Mouse (Mus musculus) midbrain, embryonic 12.5 days (tissue): ENCODE measurements around the gene Sccpdh. TPM values are rescaled to one million over a fixed set of nuclear protein-coding genes. Genes with fewer than 3 reads are reported as not detected.
"Not testable (repeated sequence)": the region's sequence is repeated elsewhere in the genome, so short reads cannot be mapped to it uniquely, and the experiment has no call there.

ENCODE experiments used
- ATAC-seq: fragments of 200-750 bp; cut with Nextera tagmentation; 2 replicates; pipeline ENCODE4 v1.8.0; 2017; ENCODE audit warnings: low read depth, moderate TSS enrichment, moderate library complexity; ENCODE audit not compliant: low FRiP score
- H3K27ac ChIP-seq: fragments of 300-500 bp; sonication (generic); replicated peaks from 2 replicates; pipeline ENCODE4 v1.5.1; 2016; ENCODE audit warnings: mild to moderate bottlenecking
- H3K27me3 ChIP-seq: fragments of 300-500 bp; sonication (generic); 2 replicates; pipeline ENCODE4 v1.6.1; 2016; ENCODE audit warnings: mild to moderate bottlenecking
- H3K36me3 ChIP-seq: fragments of 300-500 bp; sonication (generic); 2 replicates; pipeline ENCODE4 v1.6.1; 2016
- H3K4me1 ChIP-seq: fragments of 300-500 bp; sonication (generic); 2 replicates; pipeline ENCODE4 v1.6.1; 2016
- H3K4me2 ChIP-seq: fragments of 300-500 bp; sonication (generic); replicated peaks from 2 replicates; pipeline ENCODE4 v1.6.1; 2016; ENCODE audit warnings: mild to moderate bottlenecking, moderate library complexity
- H3K4me3 ChIP-seq: fragments of 300-500 bp; sonication (generic); 2 replicates; pipeline ENCODE4 v1.5.1; 2016; ENCODE audit warnings: mild to moderate bottlenecking
- H3K9ac ChIP-seq: fragments of 300-500 bp; sonication (generic); replicated peaks from 2 replicates; pipeline ENCODE4 v1.6.1; 2016; ENCODE audit warnings: mild to moderate bottlenecking, moderate library complexity
- H3K9me3 ChIP-seq: fragments of 300-500 bp; sonication (generic); 2 replicates; pipeline ENCODE4 v1.6.1; 2016; ENCODE audit warnings: mild to moderate bottlenecking
- WGBS: fragments of 180-500 bp; shearing (Covaris S2); methylation state at CpG from one replicate; pipeline ENCODE4 v1.1.7; 2016; 5-methylcytosine and 5-hydroxymethylcytosine counted together
- polyA plus RNA-seq: library from polyadenylated mRNA; unstranded; fragments of >200 nt; fragmentation: Nextera tagmentation; extraction: Ambion mirVana; gene quantifications from 2 replicates; pipeline ENCODE4 v1.2.1, GENCODE M21; 2016

Sccpdh gene
- polyA plus RNA-seq, 1 experiment from 2014 or later, result 90.1 TPM

DNA sequence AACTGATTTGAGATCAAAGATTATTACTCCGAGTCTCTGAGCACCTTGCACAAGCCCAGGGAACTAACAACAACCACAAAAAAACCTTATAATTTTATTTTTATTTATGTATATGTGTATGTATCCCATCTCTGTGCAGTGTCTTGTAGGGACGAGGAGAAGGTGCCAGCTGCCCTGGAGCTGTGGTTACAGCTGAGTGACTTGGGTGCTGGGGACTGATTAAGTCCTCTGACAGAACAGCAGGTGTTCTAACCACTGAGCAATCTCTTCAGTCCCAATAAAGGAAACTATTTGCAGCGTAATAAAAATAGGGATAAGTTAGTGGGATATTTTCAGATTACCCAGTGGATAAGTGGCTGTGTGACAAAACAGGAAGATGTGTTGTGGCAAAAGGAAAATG is 6.3 kb downstream of the Sccpdh start:
- WGBS, result 95% methylated on average over 3 of the region's 3 CpGs
- ATAC-seq, result no peak
- no peak overlapping the region for H3K27ac ChIP-seq
- H3K9me3 ChIP-seq, result no peaks in the 10 kb centered on the region
- H3K36me3 ChIP-seq, result peaks cover 61% of the 10 kb centered on the region
- H3K4me3 ChIP-seq, result no peak overlapping the region
- no peaks in the 10 kb centered on the region for H3K27me3 ChIP-seq
- peaks cover 12% of the 10 kb centered on the region for H3K4me1 ChIP-seq
- H3K4me2 ChIP-seq, result no peak overlapping the region
- H3K9ac ChIP-seq, result no peak overlapping the region

GRCm38 (mm10) chr1:179677031-179677430 is 9.0 kb downstream of the Sccpdh start:
- Histone ChIP-seq H3K27ac (no peak overlapping the region), H3K4me2 (no peak overlapping the region), H3K9ac (no peak overlapping the region), H3K36me3 (peaks cover 69% of the 10 kb centered on the region), H3K27me3 (no peaks in the 10 kb centered on the region), H3K4me3 (no peak overlapping the region), H3K4me1 (no peaks in the 10 kb centered on the region), H3K9me3 (no peaks in the 10 kb centered on the region)
- 95% methylated on average over 2 of the region's 2 CpGs for WGBS
- no peak for ATAC-seq

DNA sequence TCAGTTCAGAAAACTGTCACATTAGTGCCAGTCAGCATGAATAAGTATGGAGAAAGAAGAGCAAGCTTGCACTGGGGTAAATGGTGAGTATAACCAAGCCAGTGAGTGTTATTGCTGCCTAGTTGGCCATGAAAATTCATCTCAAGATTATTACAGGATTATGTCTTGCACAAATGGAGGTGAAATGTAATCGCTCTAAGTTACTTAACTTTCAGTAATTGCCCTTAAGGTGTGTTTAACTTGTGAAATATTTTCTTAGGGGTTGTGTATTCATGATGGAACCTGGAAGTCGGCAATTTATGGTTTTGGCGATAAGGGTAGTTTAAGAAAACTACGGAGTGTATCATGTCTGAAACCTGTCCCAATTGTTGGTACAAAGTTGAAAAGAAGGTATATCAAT is 11.3 kb downstream of the Sccpdh start:
- Histone ChIP-seq H3K4me1 (no peaks in the 10 kb centered on the region), H3K27ac (no peak overlapping the region), H3K4me3 (no peak overlapping the region), H3K9me3 (no peaks in the 10 kb centered on the region), H3K36me3 (peaks cover 64% of the 10 kb centered on the region), H3K27me3 (no peaks in the 10 kb centered on the region), H3K4me2 (no peak overlapping the region), H3K9ac (no peak overlapping the region)
- no peak for ATAC-seq
- 97% methylated on average over 4 of the region's 4 CpGs for WGBS

- H3K9me3 ChIP-seq, result not testable (repeated sequence)
Measured at GRCm38 (mm10) chr1:179682753-179683152, 14.7 kb downstream of the Sccpdh start.

DNA sequence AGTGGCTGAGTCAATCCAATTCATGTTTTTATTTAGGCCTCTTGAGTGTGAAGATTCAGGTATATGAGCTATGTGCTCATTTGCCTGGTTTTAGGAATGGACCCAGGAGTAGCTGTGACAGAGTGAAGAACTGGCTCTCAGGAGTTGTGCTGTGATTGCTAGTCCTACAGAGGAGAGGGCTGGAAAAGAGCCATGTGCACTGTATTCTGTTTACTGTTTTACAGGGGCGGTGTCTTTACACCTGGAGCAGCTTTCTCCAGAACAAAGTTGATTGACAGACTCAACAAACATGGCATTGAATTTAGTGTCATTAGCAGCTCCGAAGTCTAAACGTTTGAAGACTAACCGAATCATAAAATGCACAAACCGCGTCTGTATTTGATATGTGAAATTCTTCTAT is 18.3 kb downstream of the Sccpdh start:
- no peak overlapping the region for H3K4me3 ChIP-seq
- no peaks in the 10 kb centered on the region for H3K4me1 ChIP-seq
- no peak overlapping the region for H3K9ac ChIP-seq
- WGBS, result 96% methylated on average over 6 of the region's 6 CpGs
- H3K27ac ChIP-seq, result no peak overlapping the region
- no peaks in the 10 kb centered on the region for H3K27me3 ChIP-seq
- no peaks in the 10 kb centered on the region for H3K9me3 ChIP-seq
- no peak for ATAC-seq
- H3K4me2 ChIP-seq, result no peak overlapping the region
- peaks cover 59% of the 10 kb centered on the region for H3K36me3 ChIP-seq

More at GRCm38 (mm10) chr1:179682753-179683152, 14.7 kb downstream of the Sccpdh start:
- H3K4me1 ChIP-seq, H3K4me3 ChIP-seq, ATAC-seq, H3K4me2 ChIP-seq, H3K27me3 ChIP-seq, H3K27ac ChIP-seq, H3K9ac ChIP-seq: not testable (repeated sequence)
- H3K36me3 ChIP-seq, result peaks cover 72% of the 10 kb centered on the region
- 96% methylated on average over 10 of the region's 10 CpGs for WGBS

GRCm38 (mm10) chr1:179686781-179687180 is 18.8 kb downstream of the Sccpdh start:
- no peaks in the 10 kb centered on the region for H3K9me3 ChIP-seq

DNA sequence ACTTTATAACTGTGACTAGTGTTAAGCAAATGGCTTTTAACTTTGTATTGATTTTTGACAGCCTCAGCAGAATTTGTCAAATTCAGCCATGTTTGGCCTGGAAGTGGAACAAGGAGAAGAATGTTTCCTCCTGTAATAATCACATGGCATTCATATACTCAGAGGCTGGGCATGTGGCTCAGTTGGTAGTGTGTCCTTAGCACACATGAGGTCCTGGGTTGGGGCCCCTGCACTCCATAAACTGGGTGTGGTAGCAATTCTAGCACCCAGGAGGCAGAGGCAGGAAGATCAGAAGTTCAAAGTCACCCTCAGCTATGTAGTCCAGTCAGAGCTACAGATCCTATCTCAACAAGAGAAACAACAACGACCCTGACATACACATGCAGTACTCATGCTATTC is 19.3 kb downstream of the Sccpdh start:
- Histone ChIP-seq H3K4me1 (no peaks in the 10 kb centered on the region), H3K4me3 (no peak overlapping the region), H3K4me2 (no peak overlapping the region), H3K27me3 (no peaks in the 10 kb centered on the region), H3K9ac (no peak overlapping the region), H3K9me3 (no peaks in the 10 kb centered on the region), H3K27ac (no peak overlapping the region), H3K36me3 (peaks cover 52% of the 10 kb centered on the region)
- 93% methylated on average over 1 of the region's 1 CpGs for WGBS
- ATAC-seq, result no peak

More at GRCm38 (mm10) chr1:179686781-179687180, 18.8 kb downstream of the Sccpdh start:
- no peak for ATAC-seq
- Histone ChIP-seq H3K27me3 (no peaks in the 10 kb centered on the region), H3K4me2 (no peak overlapping the region), H3K4me3 (no peak overlapping the region), H3K4me1 (no peaks in the 10 kb centered on the region), H3K36me3 (peaks cover 57% of the 10 kb centered on the region), H3K9ac (no peak overlapping the region), H3K27ac (no peak overlapping the region)
- WGBS, result 92% methylated on average over 5 of the region's 5 CpGs

DNA sequence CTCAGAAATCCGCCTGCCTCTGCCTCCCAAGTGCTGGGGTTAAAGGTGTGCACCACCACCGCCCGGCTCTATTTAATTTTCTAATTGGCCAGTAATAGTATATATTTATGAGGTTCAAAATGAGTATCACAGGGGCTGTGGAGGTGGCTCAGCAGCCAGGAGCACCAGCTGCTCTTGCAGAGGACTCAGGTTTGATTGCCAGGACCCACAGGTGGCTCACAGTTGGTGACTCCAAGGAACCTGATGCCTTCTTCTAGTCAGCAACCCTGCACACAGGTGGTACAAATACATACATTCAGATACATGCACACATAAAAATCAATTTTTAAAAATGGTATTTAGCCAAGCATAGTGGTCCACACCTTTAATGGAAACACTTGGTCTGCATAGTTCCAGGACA is 20.0 kb downstream of the Sccpdh start:
- no peak for ATAC-seq

GRCm38 (mm10) chr1:179688415-179688814 is 20.4 kb downstream of the Sccpdh start:
- WGBS, result 93% methylated on average over 6 of the region's 6 CpGs
- Histone ChIP-seq H3K4me1 (no peaks in the 10 kb centered on the region), H3K27me3 (no peaks in the 10 kb centered on the region), H3K4me3 (no peak overlapping the region), H3K9ac (no peak overlapping the region), H3K27ac (no peak overlapping the region), H3K36me3 (peaks cover 43% of the 10 kb centered on the region), H3K9me3 (no peaks in the 10 kb centered on the region), H3K4me2 (no peak overlapping the region)
- no peak for ATAC-seq

More for the DNA sequence above, 20.0 kb downstream of the Sccpdh start:
- H3K9me3 ChIP-seq, result no peaks in the 10 kb centered on the region
- no peak overlapping the region for H3K4me3 ChIP-seq
- no peaks in the 10 kb centered on the region for H3K4me1 ChIP-seq
- WGBS, result 100% methylated on average over 3 of the region's 3 CpGs
- peaks cover 47% of the 10 kb centered on the region for H3K36me3 ChIP-seq
- no peak overlapping the region for H3K4me2 ChIP-seq
- no peak overlapping the region for H3K27ac ChIP-seq
- no peaks in the 10 kb centered on the region for H3K27me3 ChIP-seq
- no peak overlapping the region for H3K9ac ChIP-seq

- peaks cover 39% of the 10 kb centered on the region for H3K36me3 ChIP-seq
- ATAC-seq, result no peak
- no peaks in the 10 kb centered on the region for H3K27me3 ChIP-seq
- H3K27ac ChIP-seq, result no peak overlapping the region
- no peak overlapping the region for H3K9ac ChIP-seq
- H3K4me3 ChIP-seq, result no peak overlapping the region
- no peaks in the 10 kb centered on the region for H3K4me1 ChIP-seq
- 83% methylated on average over 5 of the region's 5 CpGs for WGBS
- H3K9me3 ChIP-seq, result no peaks in the 10 kb centered on the region
- H3K4me2 ChIP-seq, result no peak overlapping the region
Measured at GRCm38 (mm10) chr1:179688914-179689313, 20.9 kb downstream of the Sccpdh start.

DNA sequence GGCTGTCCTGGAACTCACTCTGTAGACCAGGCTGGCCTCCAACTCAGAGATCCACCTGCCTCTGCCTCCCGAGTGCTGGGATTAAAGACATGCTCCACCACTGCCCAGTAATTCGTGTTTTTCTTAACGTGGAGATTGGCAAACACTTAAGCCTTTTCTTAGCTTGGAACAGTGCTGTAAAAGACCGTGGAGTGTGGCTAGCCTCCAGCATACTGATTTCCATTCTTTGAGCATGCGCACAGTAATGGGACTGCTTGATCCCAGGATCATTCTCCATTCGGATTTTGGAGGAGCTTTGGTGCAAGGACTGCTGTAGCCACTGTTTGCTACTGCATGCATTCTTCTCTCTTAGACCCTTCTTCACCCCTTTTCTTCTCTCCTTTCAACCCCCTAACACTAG is 21.5 kb downstream of the Sccpdh start:
- no peaks in the 10 kb centered on the region for H3K9me3 ChIP-seq
- H3K9ac ChIP-seq, result no peak overlapping the region
- WGBS, result 69% methylated on average over 6 of the region's 6 CpGs
- peaks cover 35% of the 10 kb centered on the region for H3K36me3 ChIP-seq
- no peak overlapping the region for H3K4me3 ChIP-seq
- H3K4me1 ChIP-seq, result no peaks in the 10 kb centered on the region
- H3K27ac ChIP-seq, result no peak overlapping the region
- no peaks in the 10 kb centered on the region for H3K27me3 ChIP-seq
- no peak overlapping the region for H3K4me2 ChIP-seq
- no peak for ATAC-seq

- no peak for ATAC-seq
- 88% methylated on average over 3 of the region's 3 CpGs for WGBS
Measured at GRCm38 (mm10) chr1:179704150-179704549, 36.1 kb downstream of the Sccpdh start.

DNA sequence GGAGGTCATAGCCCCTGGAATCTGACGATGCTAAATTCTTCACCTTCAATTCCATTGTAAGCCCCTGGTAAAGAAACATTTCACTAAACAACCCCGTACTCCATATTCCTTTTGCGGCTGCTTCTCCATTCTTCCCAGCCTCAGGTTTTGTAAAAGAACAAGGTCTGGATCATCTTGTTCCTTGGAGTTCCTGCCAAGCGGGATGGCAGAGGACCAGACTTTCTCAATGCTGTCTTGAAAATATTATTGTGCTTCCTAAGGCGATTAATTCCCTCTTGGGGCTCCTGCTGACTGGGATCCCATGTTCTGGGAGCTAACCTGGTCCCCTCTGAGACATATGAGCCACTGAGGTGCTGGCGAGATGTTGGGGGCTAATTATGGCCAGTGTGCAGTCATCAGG is 37.1 kb downstream of the Sccpdh start:
- 87% methylated on average over 6 of the region's 6 CpGs for WGBS
- Histone ChIP-seq H3K4me1 (no peaks in the 10 kb centered on the region), H3K27ac (no peak overlapping the region), H3K36me3 (no peaks in the 10 kb centered on the region), H3K9me3 (no peaks in the 10 kb centered on the region), H3K27me3 (no peaks in the 10 kb centered on the region), H3K4me2 (no peak overlapping the region), H3K9ac (no peak overlapping the region), H3K4me3 (no peak overlapping the region)
- ATAC-seq, result no peak

More at GRCm38 (mm10) chr1:179704150-179704549, 36.1 kb downstream of the Sccpdh start:
- Histone ChIP-seq H3K4me1 (no peaks in the 10 kb centered on the region), H3K9ac (no peak overlapping the region), H3K4me2 (no peak overlapping the region), H3K27me3 (no peaks in the 10 kb centered on the region), H3K27ac (no peak overlapping the region), H3K9me3 (no peaks in the 10 kb centered on the region), H3K4me3 (no peak overlapping the region), H3K36me3 (no peaks in the 10 kb centered on the region)
